ENCODE assay signal across 15 mouse cellular contexts in the genomic region with DNA sequence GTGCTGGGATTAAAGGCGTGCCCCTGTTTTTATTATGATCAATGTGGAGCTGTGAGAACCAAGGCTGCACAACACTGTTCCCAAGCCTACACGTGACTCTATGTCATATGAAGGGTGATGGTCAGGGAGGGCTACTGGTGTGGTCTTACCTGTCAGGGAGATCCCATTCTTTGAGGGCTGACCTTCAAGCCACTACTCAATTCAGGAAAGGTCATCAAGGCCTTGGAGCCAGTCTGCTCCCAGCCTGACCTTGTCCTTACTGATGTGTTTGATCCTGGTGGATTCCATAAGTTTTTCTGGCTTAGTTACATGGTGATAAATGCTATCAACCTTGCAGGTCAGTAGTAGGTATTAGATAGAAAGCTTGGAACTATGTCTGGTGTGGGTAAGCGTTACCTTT.
"Had no signal": no experiment of that assay in that cellular context is flagged by ENCODE, and none has a peak within 500 bp of the region (broad histone marks: within the 10 kb centered on the region; RNA-seq: fewer than 3 reads in every experiment).

No protein-coding gene starts in this region.

- H3K27me3 ChIP-seq: neural tube, embryonic 15.5 days; stomach, embryonic 15.5 days had no signal

- H3K36me3 ChIP-seq: neural tube, embryonic 15.5 days; stomach, embryonic 15.5 days had no signal

- H3K9me3 ChIP-seq: neural tube, embryonic 15.5 days; stomach, embryonic 15.5 days had no signal

- H3K4me3 ChIP-seq: neural tube, embryonic 15.5 days; stomach, embryonic 15.5 days had no signal

- DNase-seq: retina, postnatal 1 day; right cerebral cortex, adult 18-20 months; right cerebral cortex, postnatal 14 days; right cerebral cortex, postnatal 25 days; right cerebral cortex, postnatal 4 days; spleen, adult 18-20 months; thymus, adult 18-20 months; thymus, adult 2 months; thymus, postnatal 14 days; thymus, postnatal 25 days; thymus, postnatal 36 days; thymus, postnatal 4 days had no signal

- H3K27ac ChIP-seq: neural tube, embryonic 15.5 days; stomach, embryonic 15.5 days; stomach, postnatal 0 days had no signal
